Mouse (Mus musculus): Measurements from ENCODE around the gene Rad51c. TPM values are rescaled to one million over a fixed set of nuclear protein-coding genes. Genes with fewer than 3 reads are reported as not detected.
A peak's percentile ranks its signal among the peaks of the same experiment; 100 is the strongest.

Gene Rad51c
- total and polyA plus RNA-seq, 3 experiments: 1.5 to 1.9 TPM; not detected in 1

- H3K79me2 ChIP-seq (ENCODE audit: control insufficient read depth, insufficient read depth, low read length, poor library complexity): peaks cover 5% of the 10 kb centered on the region; the same call in 1 of the 2 replicates
- no peak for TF ChIP-seq MAX (IDR thresholded peaks at IDR 0.05; ENCODE audit: low read length)
- TF ChIP-seq EP300 (IDR thresholded peaks at IDR 0.05; ENCODE audit: low read depth in 1 of 2, low read length in 2 of 2): peak in 1 of 2 experiments; percentile 46; a peak in 2 of 4 replicates
- TF ChIP-seq TBP (IDR thresholded peaks at IDR 0.05; ENCODE audit: low read depth, low read length): no peak
- no peak for TF ChIP-seq CHD1 (IDR thresholded peaks at IDR 0.05; ENCODE audit: low read depth, low read length)
- peak; percentile 64 for TF ChIP-seq ELF1 (IDR thresholded peaks at IDR 0.05; ENCODE audit: low read depth, low read length)
- TF ChIP-seq CTCF (IDR thresholded peaks at IDR 0.05 in 2 of 3, conservative IDR thresholded peaks at IDR 0.05 in 1 of 3; ENCODE audit: control insufficient read depth in 1 of 3, insufficient read depth in 1 of 3, low read depth in 2 of 3, low read length in 3 of 3, poor library complexity in 1 of 3, severe bottlenecking in 1 of 3): no peak
- TF ChIP-seq BHLHE40 (IDR thresholded peaks at IDR 0.05; ENCODE audit: borderline replicate concordance, low read depth, low read length): no peak
- TF ChIP-seq MYB (IDR thresholded peaks at IDR 0.05; ENCODE audit: low read depth, low read length): no peak
- 0 out of 2 replicates have a peak, but pooled peaks have one; percentile 17 for TF ChIP-seq ETS1 (IDR thresholded peaks at IDR 0.05; ENCODE audit: low read depth, low read length)
- TF ChIP-seq ZNF384 (IDR thresholded peaks at IDR 0.05; ENCODE audit: low read depth, low read length): no peak
- peaks cover 0 to 13% of the 10 kb centered on the region in 2 experiments; a peak in 2 of 4 replicates for H3K36me3 ChIP-seq (ENCODE audit: control insufficient read depth in 1 of 2, insufficient read depth in 2 of 2, low read length in 2 of 2)
- H3K4me3 ChIP-seq (ENCODE audit: control insufficient read depth in 1 of 2, insufficient read depth in 1 of 2, low read depth in 2 of 2, low read length in 2 of 2): peak overlapping the region; percentile 82 to 97
- peak overlapping the region; percentile 80 for H3K9ac ChIP-seq (ENCODE audit: control insufficient read depth, low read depth, low read length, poor library complexity, severe bottlenecking)
- no peaks in the 10 kb centered on the region for H3K27me3 ChIP-seq (ENCODE audit: control insufficient read depth in 1 of 2, insufficient read depth in 2 of 2, low read length in 2 of 2)
- peak overlapping the region; percentile 1 for H3K27ac ChIP-seq (ENCODE audit: control insufficient read depth, low read depth, low read length)
- no peaks in the 10 kb centered on the region for H3K9me3 ChIP-seq (replicated peaks; ENCODE audit: insufficient read depth, low read length)
- H3K4me1 ChIP-seq (ENCODE audit: control insufficient read depth in 1 of 2, insufficient read depth in 2 of 2, low read length in 2 of 2): peaks cover 2% of the 10 kb centered on the region in 2 experiments; a peak in 2 of 4 replicates
- DNase-seq (ENCODE audit: low read depth, low spot score): peak; percentile 67
These were observed 47.1 kb downstream of the Rad51c start for GRCm38 (mm10) chr11:87357317-87358300.

DNA sequence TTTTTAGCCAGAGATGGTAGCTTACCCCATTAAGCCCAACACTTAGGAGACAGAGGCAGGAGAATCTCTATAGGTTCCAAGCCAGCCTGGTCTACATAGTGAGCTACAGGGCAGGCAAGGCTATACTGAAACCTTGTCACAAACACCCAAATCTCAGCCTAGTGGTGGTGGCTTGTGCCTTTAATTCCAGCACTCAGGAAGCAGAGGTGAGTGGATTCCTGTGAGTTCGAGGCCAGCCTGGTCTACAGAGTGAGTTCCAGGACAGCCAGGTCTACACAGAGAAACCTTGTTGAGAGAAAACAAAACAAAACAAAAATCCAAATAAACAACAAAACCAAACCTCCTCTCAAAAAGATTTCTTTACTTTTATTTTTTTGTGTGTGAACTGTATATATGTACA lies 49.9 kb downstream of the Rad51c start:
- H3K36me3 ChIP-seq (ENCODE audit: control insufficient read depth in 1 of 2, insufficient read depth in 2 of 2, low read length in 2 of 2): peaks cover 0 to 13% of the 10 kb centered on the region in 2 experiments; a peak in 2 of 4 replicates
- no peaks in the 10 kb centered on the region for H3K9me3 ChIP-seq (replicated peaks; ENCODE audit: insufficient read depth, low read length)
- H3K27ac ChIP-seq (ENCODE audit: control insufficient read depth, low read depth, low read length): no peak overlapping the region
- H3K79me2 ChIP-seq (ENCODE audit: control insufficient read depth, insufficient read depth, low read length, poor library complexity): peaks cover 5% of the 10 kb centered on the region; the same call in 1 of the 2 replicates
- no peak for TF ChIP-seq GABPA (IDR thresholded peaks at IDR 0.05; ENCODE audit: low read depth, low read length)
- no peak for TF ChIP-seq MYB (IDR thresholded peaks at IDR 0.05; ENCODE audit: low read depth, low read length)
- no peak for TF ChIP-seq NRF1 (IDR thresholded peaks at IDR 0.05; ENCODE audit: insufficient read depth, low read depth, low read length, poor library complexity, severe bottlenecking)
- TF ChIP-seq BHLHE40 (IDR thresholded peaks at IDR 0.05; ENCODE audit: borderline replicate concordance, low read depth, low read length): no peak
- no peak for TF ChIP-seq EP300 (IDR thresholded peaks at IDR 0.05; ENCODE audit: low read depth in 1 of 2, low read length in 2 of 2)
- TF ChIP-seq NELFE (IDR thresholded peaks at IDR 0.05; ENCODE audit: low read depth, low read length): no peak
- TF ChIP-seq SIN3A (IDR thresholded peaks at IDR 0.05; ENCODE audit: low read length): no peak
- no peak for TF ChIP-seq JUND (IDR thresholded peaks at IDR 0.05; ENCODE audit: low read depth, low read length)
- TF ChIP-seq CHD2 (IDR thresholded peaks at IDR 0.05; ENCODE audit: low read length): no peak
- TF ChIP-seq TBP (IDR thresholded peaks at IDR 0.05; ENCODE audit: low read depth, low read length): no peak
- TF ChIP-seq POLR2AphosphoS5 (IDR thresholded peaks at IDR 0.05; ENCODE audit: borderline replicate concordance, low read depth, low read length): no peak
- no peak for TF ChIP-seq USF1 (IDR thresholded peaks at IDR 0.05; ENCODE audit: low read depth, low read length)
- no peak for TF ChIP-seq CHD1 (IDR thresholded peaks at IDR 0.05; ENCODE audit: low read depth, low read length)
- no peak for TF ChIP-seq RAD21 (IDR thresholded peaks at IDR 0.05; ENCODE audit: low read depth, low read length)
- no peak for DNase-seq (ENCODE audit: low read depth, low spot score)
- H3K27me3 ChIP-seq (ENCODE audit: control insufficient read depth in 1 of 2, insufficient read depth in 2 of 2, low read length in 2 of 2): no peaks in the 10 kb centered on the region
- no peak overlapping the region for H3K9ac ChIP-seq (ENCODE audit: control insufficient read depth, low read depth, low read length, poor library complexity, severe bottlenecking)
- H3K4me1 ChIP-seq (ENCODE audit: control insufficient read depth in 1 of 2, insufficient read depth in 2 of 2, low read length in 2 of 2): peaks cover 2% of the 10 kb centered on the region in 2 experiments; a peak in 2 of 4 replicates
- H3K4me3 ChIP-seq (ENCODE audit: control insufficient read depth in 1 of 2, insufficient read depth in 1 of 2, low read depth in 2 of 2, low read length in 2 of 2): no peak overlapping the region

Measured in MEL (cell line).